Mouse (Mus musculus) brain, embryonic 18.5 days (tissue): ENCODE measurements at regions not wholly inside any gene's neighbourhood (a gene's known extent, or its start where the extent isn't known, plus 50 kb on each side); places are given as distances from the start of the nearest gene placed in this dataset.

Experiments
- DNase-seq: peaks from one replicate; pipeline ENCODE4 v3.0.0-alpha.2; 2012; ENCODE audit warnings: low read depth, low spot score

GRCm38 (mm10) chr11:37309691-37310090 is 73.9 kb upstream of the Tenm2 start:
- DNase-seq = no peak

- DNase-seq = no peak
These were observed 70.9 kb upstream of the Tenm2 start for GRCm38 (mm10) chr11:37306656-37307055.
